Mouse (Mus musculus): ENCODE measurements at regions not wholly inside any gene's neighbourhood (a gene's known extent, or its start where the extent isn't known, plus 50 kb on each side); places are given as distances from the start of the nearest gene placed in this dataset.

GRCm38 (mm10) chr7:37241781-37242180 lies 531.7 kb downstream of the Zfp536 start:
- no peak for DNase-seq

- DNase-seq: no peak
These were observed 531.0 kb downstream of the Zfp536 start for GRCm38 (mm10) chr7:37242476-37242875.

- DNase-seq: no peak
These were observed 527.3 kb downstream of the Zfp536 start for GRCm38 (mm10) chr7:37246156-37246555.

- no peak for DNase-seq
These were observed 519.0 kb downstream of the Zfp536 start for GRCm38 (mm10) chr7:37254431-37254830.

GRCm38 (mm10) chr7:37255840-37256239 lies 517.6 kb downstream of the Zfp536 start:
- DNase-seq: no peak

- no peak for DNase-seq
These were observed 514.1 kb downstream of the Zfp536 start for GRCm38 (mm10) chr7:37259293-37259692.

- DNase-seq: no peak
These were observed 510.6 kb downstream of the Zfp536 start for GRCm38 (mm10) chr7:37262846-37263245.

GRCm38 (mm10) chr7:37267404-37267803 lies 506.0 kb downstream of the Zfp536 start:
- no peak for DNase-seq

GRCm38 (mm10) chr7:37270841-37271240 lies 502.6 kb downstream of the Zfp536 start:
- DNase-seq: no peak

GRCm38 (mm10) chr7:37290018-37290417 lies 483.4 kb downstream of the Zfp536 start:
- DNase-seq: no peak

GRCm38 (mm10) chr7:37290493-37291045 lies 482.9 kb downstream of the Zfp536 start:
- DNase-seq: no peak

- DNase-seq: no peak
These were observed 481.7 kb downstream of the Zfp536 start for GRCm38 (mm10) chr7:37291726-37292125.

GRCm38 (mm10) chr7:37292554-37292953 lies 480.9 kb downstream of the Zfp536 start:
- DNase-seq: no peak

- no peak for DNase-seq
These were observed 474.6 kb downstream of the Zfp536 start for GRCm38 (mm10) chr7:37298888-37299287.

GRCm38 (mm10) chr7:37305463-37305862 lies 468.0 kb downstream of the Zfp536 start:
- no peak for DNase-seq

- DNase-seq: no peak
These were observed 466.2 kb downstream of the Zfp536 start for GRCm38 (mm10) chr7:37307191-37307590.

- DNase-seq: no peak
These were observed 448.8 kb downstream of the Zfp536 start for GRCm38 (mm10) chr7:37324653-37325052.

GRCm38 (mm10) chr7:37333451-37333850 lies 440.0 kb downstream of the Zfp536 start:
- DNase-seq: no peak

- no peak for DNase-seq
These were observed 438.2 kb downstream of the Zfp536 start for GRCm38 (mm10) chr7:37335212-37335611.

GRCm38 (mm10) chr7:37336171-37336850 lies 437.1 kb downstream of the Zfp536 start:
- DNase-seq: no peak

GRCm38 (mm10) chr7:37336851-37337531 lies 436.4 kb downstream of the Zfp536 start:
- DNase-seq: peak; percentile 49

GRCm38 (mm10) chr7:37337616-37338015 lies 435.8 kb downstream of the Zfp536 start:
- DNase-seq: peak; percentile 19

- DNase-seq: no peak
These were observed 435.4 kb downstream of the Zfp536 start for GRCm38 (mm10) chr7:37338067-37338501.

GRCm38 (mm10) chr7:37342613-37343012 lies 430.8 kb downstream of the Zfp536 start:
- peak; percentile 19 for DNase-seq
